Mouse (Mus musculus) ES-Bruce4 (cell line): ENCODE results near the gene Fer.

Source experiments
- CTCF ChIP-seq: IDR thresholded peaks from one replicate; pipeline ENCODE4 v1.8.1; 2011; ENCODE audit warnings: low read depth, low read length
- EP300 ChIP-seq: IDR thresholded peaks from 2 replicates; pipeline ENCODE4 v1.6.1; 2011; ENCODE audit warnings: low read depth, low read length; ENCODE audit not compliant: insufficient read depth
- POLR2A ChIP-seq: IDR thresholded peaks from one replicate; pipeline ENCODE4 v1.8.1; 2011; ENCODE audit warnings: low read length; ENCODE audit not compliant: insufficient read depth

DNA sequence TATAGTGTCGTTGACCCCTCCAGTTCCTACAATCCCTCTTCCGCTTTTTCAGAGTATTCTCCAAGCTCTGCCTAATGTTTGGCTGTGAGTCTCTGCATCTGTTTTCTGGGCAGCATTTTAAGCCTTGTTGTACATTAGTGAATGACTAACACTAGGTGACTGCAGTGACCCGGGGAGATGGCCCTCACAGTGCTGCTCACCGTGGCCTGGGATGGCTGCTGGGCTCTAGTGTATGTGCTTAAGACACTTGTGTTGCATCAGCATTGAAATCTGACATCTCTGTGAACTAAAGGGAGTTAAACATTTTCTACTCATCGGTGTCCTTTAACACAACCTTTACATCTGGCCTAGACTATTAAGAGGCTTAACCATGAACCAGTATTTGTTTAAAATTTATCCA, 264.0 kb downstream of the Fer start:
- TF ChIP-seq CTCF: no peak
- TF ChIP-seq POLR2A: no peak
- TF ChIP-seq EP300: no peak
